Mouse (Mus musculus): ENCODE data around the gene Slc35e1. TPM values are rescaled to one million over a fixed set of nuclear protein-coding genes. Genes with fewer than 3 reads are reported as not detected.

The Slc35e1 gene
- polyA plus RNA-seq, 1 experiment: 0.29 TPM

GRCm38 (mm10) chr8:72438248-72439015 is 54.0 kb downstream of the Slc35e1 start:
- Histone ChIP-seq H3K36me3 (ENCODE audit: control insufficient read depth) (no peaks in the 10 kb centered on the region), H3K4me3 (replicated peaks) (no peak overlapping the region), H3K9me3 (ENCODE audit: control insufficient read depth, low read length) (no peaks in the 10 kb centered on the region), H3K4me1 (ENCODE audit: control insufficient read depth) (peaks cover 9% of the 10 kb centered on the region), H3K27me3 (ENCODE audit: control insufficient read depth) (no peaks in the 10 kb centered on the region)
- TF ChIP-seq TAL1 (IDR thresholded peaks at IDR 0.05; ENCODE audit: low read length) (no peak), GATA1 (IDR thresholded peaks at IDR 0.05; ENCODE audit: low read length) (no peak)

- no peaks in the 10 kb centered on the region; the same call in none of the 2 replicates for H3K4me1 ChIP-seq (ENCODE audit: control insufficient read depth)
- H3K36me3 ChIP-seq (ENCODE audit: control insufficient read depth): no peaks in the 10 kb centered on the region
- TF ChIP-seq TAL1 (IDR thresholded peaks at IDR 0.05; ENCODE audit: low read length) (no peak), GATA1 (IDR thresholded peaks at IDR 0.05; ENCODE audit: low read length) (no peak)
- H3K9me3 ChIP-seq (ENCODE audit: control insufficient read depth, low read length): no peaks in the 10 kb centered on the region
- H3K27me3 ChIP-seq (ENCODE audit: control insufficient read depth): no peaks in the 10 kb centered on the region
- H3K4me3 ChIP-seq (replicated peaks): no peak overlapping the region
Observed at GRCm38 (mm10) chr8:72434952-72435351, 57.5 kb downstream of the Slc35e1 start.

Other genes starting within 250 kb of the Slc35e1 start
- gene Gm10282, start 187.4 kb downstream of the Slc35e1 start, polyA plus RNA-seq (2012): 5.6 and 6.0 TPM in 2 replicates
- gene Klf2, start 173.6 kb downstream of the Slc35e1 start, polyA plus RNA-seq (2012): 1.4 TPM in 2 replicates
- gene Eps15l1, start 71.2 kb downstream of the Slc35e1 start, polyA plus RNA-seq (2012): 3.2 and 4.0 TPM in 2 replicates
- not detected in 2 replicates for gene Calr3, start 48.7 kb downstream of the Slc35e1 start, polyA plus RNA-seq (2012)
- 0.05 and 0.08 TPM in 2 replicates for gene 1700030K09Rik, start 48.7 kb downstream of the Slc35e1 start, polyA plus RNA-seq (2012)
- 13.3 and 16.8 TPM in 2 replicates for gene Cherp, start 17.4 kb downstream of the Slc35e1 start, polyA plus RNA-seq (2012)
- gene Med26, start 55.7 kb upstream of the Slc35e1 start, polyA plus RNA-seq (2012): 3.0 and 3.1 TPM in 2 replicates
- gene Smim7, start 78.5 kb upstream of the Slc35e1 start, polyA plus RNA-seq (2012): 0.66 and 0.97 TPM in 2 replicates
- gene Tmem38a, start 79.4 kb upstream of the Slc35e1 start, polyA plus RNA-seq (2012): 0.06 and 0.14 TPM in 2 replicates
- under 0.01 TPM in 1 of 2 replicates, not detected in the other for gene Nwd1, start 154.1 kb upstream of the Slc35e1 start, polyA plus RNA-seq (2012)
- 3.1 and 4.5 TPM in 2 replicates for gene Sin3b, start 230.7 kb upstream of the Slc35e1 start, polyA plus RNA-seq (2012)